Mouse (Mus musculus) urinary bladder, adult 2 months (tissue): ENCODE measurements around the gene Gm20431. TPM values are rescaled to one million over a fixed set of nuclear protein-coding genes. Genes with fewer than 3 reads are reported as not detected.
A peak's percentile ranks its signal among the peaks of the same experiment; 100 is the strongest.
"Not testable (repeated sequence)": the region's sequence is repeated elsewhere in the genome, so short reads cannot be mapped to it uniquely, and the experiment has no call there.

Experiments used
- DNase-seq: peaks from one replicate; pipeline ENCODE4 v3.0.0; 2022; ENCODE audit warnings: low spot score
- polyA plus RNA-seq: library from polyadenylated mRNA; depleted of rRNA; stranded (reverse); fragments of >200 nt; gene quantifications from 2 replicates; pipeline ENCODE4 v1.2.3, GENCODE M21; 2012

Gm20431 gene
- polyA plus RNA-seq, 1 experiment: not detected

DNA sequence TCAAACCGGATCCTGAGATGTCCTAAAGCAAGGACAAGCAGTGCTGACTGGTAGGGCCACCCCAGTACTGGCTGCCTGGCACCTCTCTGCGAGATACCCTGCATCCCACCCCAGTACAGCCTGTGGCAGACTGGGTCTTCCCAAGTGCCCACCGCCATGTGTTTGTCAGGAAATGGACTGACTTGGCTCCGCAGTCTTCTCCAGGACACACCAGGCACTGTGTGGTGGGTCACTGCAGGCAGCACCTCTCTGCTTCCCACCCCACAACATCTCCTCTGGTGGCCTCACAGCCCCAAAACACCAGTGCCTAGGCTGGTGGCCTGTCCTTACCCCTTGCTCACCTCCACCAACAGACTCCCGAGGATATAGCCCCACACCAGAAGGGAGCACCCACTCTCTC lies 30.9 kb downstream of the Gm20431 start:
- DNase-seq: no peak

DNA sequence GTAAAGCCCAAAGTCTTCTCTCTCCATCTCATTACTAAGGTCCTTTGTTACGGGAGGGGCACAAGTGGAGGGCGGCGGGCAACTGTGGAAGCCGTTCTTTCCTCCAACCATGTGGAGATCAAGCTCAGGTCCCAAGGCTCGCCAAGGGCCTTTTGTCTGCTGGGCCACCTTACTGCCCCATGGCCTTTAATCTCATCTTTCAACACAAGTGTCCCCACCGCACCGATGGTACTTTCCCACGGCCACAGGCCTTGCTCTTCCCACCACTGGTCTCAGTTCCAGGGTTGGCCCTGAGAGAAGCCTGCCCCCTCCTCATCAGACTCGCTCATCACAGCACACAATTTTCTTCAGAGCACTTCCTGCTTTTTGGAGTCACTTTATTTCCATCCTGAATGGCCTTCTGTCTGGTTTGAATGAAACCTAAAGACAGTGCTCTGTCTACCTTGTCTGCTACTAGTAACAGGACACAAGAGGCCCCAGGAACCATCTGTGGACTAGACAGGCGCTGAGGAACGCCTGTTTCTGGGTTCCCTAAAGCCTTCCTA lies 31.6 kb downstream of the Gm20431 start:
- no peak for DNase-seq

DNA sequence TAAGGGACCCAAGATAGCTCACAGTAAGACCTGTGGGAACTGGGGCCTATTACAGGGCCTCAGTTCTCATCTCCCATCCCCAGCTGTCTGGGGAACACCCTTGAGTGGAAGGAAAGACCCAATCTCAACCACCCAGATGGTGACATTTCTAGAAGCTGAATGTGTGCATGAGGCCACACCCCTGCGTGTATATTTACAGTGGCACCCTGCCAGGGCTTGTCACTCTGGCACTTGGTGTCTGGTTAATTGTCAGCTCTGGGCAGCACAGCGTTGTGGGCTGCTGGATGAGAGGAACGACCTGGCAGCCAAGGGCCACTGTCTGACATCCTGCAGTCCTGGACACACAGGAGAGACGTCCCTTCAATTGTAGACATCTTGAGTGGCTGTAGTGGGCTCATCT lies 32.4 kb downstream of the Gm20431 start:
- DNase-seq: no peak

DNA sequence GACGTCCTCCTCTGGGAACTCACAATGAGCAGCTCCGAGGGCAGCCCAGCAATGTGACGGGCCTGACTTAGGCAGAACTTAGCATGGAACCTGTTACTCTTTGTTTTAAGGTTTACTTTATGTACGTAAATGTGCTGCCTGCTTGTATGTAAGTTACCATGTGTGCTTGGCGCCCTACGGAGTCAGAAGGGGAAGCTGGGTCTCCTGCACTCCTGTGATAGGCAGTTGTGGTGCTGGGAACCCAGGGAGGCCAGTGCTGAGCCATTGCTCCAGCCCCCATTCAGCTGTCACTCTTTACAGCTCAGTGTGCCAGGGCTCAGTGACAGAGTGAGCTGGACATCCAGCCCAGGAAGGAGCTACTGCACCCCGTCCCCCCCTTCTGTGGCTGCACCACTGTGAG lies 34.3 kb downstream of the Gm20431 start:
- DNase-seq: no peak

DNA sequence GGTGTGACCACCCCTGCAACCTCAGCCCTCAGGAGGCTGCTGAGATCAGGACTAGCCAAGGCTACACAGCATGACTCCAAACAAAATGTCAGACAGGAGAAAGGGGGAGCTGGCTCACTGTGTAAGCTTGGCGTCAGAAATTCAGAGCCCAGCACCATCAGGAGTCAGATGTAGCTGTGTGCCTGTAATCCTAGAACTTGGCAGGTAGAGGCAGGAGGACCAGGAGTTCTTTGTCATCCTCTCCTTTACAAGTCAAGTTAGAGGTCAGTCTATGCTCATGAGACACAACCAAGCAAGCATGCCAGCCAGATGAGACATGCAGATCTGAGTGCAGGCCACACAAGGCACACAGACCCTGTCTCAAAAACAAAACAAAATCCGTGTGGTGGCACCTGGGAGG lies 35.6 kb downstream of the Gm20431 start:
- DNase-seq: no peak

DNA sequence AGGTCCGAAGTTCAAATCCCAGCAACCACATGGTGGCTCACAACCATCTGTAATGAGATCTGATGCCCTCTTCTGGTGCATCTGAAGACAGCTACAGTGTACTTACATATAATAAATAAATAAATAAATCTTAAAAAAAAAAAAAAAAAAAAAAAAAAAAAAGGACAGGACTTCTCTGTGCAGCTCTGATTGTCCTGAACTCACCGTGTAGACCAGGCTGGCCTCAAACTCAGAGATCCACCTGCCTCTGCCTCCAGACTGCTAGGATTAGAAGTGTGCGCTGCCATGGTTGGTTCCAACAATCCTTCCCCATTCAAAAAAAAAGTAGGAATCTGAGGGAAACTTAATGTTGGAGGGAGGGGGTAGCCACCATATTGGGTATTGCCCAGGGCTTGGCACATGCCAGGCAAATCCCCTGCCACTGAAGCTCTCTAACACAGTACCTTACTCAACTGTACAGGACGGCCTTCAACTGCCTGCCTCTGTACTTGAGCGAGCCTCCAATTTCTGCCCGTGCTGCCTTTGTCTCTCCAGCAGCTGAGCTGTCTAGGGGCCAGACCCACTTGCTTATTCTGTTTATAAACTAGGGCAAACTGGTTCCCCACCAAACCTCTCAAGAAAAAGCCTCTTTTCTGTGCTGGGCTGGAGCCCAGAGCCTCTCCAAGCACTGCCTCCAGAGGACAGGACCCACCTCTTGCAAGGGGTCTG lies 36.8 kb downstream of the Gm20431 start:
- no peak for DNase-seq

DNA sequence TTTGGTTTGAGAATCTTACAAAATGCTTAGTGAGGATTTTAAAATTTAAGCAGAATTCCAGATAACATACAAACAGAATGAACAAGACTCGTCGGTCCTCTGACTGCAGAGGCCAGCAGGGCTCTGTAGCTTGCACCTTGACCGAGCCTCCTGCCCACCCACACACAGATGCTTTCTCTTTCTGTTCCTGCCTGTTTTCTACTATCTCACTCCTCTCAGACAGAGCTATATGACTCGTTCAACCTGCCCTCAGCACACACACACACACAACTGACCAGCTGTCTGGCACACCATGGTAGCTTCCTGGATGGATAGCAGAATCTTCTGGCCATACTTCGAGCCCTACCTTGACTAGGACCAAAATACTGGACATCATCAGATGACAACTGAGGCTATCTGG lies 38.3 kb downstream of the Gm20431 start:
- no peak for DNase-seq

DNA sequence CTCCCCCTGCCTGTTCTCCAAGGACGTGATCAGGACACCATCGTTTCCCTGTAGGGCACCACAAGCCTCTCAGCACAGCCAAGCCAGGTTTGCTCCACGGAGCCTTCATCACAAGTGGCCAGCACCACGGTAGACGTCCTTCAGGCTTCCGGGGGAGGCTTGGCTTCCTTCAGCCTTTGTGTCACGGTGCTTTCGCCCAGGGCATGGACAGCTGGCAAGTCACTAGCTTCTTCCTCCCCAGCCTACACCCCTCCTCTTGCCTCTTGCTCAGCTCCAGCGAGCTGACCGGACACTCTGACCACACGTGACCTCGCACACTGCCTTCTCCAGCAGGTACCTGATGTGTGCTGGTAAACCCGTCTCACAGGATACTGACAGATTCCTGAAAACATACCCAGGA lies 38.9 kb downstream of the Gm20431 start:
- no peak for DNase-seq

DNA sequence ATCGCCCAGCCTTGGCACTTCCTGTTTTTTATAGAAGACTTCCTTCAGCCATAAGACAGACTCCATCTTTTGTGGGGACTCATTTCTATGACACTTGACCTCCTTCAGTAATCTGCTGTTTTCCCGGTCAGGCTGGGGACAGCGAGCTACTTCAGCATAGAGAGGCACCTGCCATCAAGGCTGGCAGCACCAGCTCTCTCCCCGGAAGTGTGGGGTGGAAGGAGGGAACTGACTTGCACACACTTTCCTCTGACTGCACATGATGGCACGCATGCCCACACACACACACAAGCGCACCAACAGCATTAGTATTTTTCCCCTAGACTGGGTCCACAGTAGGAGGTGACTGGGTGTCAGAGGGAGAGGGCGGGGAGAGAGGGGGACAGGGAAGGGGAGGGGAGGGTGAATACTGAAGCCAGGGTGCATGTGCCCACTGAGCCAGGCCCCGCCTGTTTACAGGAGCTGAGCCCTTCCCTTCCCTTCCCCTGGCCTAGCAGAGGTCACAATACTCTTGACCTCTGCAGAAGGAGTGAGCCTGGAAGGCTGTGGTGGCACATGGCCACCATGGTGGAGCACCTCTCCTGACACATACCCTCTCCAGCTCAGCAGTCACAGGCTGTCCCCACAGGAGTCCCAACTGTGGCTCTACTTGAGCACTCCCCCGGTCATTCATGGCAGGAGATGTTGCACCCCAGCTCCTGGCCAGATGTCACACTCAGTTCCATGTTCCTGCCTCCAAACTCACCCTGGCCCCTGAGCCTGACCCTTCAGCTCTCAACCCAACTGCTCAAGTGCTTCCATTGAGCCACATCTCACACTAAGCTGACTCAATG lies 39.8 kb downstream of the Gm20431 start:
- no peak for DNase-seq

DNA sequence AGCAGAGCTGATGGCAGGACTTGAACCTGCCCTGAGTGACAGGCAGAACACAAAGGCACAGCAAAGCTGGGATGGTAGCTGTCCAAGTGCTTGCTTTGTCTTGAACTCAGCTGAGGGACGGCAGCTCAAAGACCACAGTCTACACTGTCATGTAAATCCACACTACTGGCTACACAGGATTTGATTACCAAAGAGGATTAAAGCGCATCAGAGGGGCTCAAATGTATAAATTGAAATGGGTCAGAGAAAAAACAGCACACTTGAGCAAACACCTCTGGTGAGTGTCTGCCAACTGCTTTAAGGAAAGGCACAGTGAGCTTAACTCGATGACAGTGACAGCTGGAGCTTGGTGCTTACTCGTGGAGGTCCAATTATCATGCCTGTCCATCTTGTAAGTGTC lies 43.8 kb downstream of the Gm20431 start:
- DNase-seq: no peak

DNA sequence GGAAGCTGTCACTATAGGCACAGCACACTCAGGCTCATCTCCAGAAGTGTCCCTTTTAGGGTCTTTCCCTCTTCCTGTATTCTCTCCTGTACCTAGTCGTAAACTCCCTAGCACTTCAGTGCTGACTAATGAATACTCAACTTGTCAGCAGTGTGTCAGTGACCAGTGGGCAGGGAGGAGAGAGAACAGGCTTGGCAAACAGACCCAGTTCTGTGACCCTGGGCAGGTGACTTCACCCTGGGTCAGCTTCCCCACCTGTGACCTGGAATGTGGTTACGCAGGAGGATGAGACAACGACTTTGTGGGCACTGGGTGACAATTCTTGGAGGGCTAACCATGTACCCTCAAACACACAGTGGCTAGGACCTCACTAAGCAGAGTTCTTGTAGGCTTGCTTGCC lies 44.3 kb downstream of the Gm20431 start:
- no peak for DNase-seq

DNA sequence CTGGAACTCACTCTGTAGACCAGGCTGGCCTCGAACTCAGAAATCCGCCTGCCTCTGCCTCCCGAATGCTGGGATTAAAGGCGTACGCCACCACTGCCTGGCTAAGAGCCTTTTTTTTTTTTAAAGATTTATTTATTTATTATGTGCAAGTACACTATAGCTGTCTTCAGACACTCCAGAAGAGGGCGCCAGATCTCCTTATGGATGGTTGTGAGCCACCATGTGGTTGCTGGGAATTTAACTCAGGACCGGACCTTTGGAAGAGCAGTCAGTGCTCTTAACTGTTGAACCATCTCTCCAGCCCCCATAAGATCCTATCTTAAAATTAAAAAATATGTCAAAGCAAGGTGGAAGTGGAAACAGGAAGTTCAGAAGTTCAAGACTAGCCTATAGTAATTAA lies 48.0 kb downstream of the Gm20431 start:
- DNase-seq: not testable (repeated sequence)

DNA sequence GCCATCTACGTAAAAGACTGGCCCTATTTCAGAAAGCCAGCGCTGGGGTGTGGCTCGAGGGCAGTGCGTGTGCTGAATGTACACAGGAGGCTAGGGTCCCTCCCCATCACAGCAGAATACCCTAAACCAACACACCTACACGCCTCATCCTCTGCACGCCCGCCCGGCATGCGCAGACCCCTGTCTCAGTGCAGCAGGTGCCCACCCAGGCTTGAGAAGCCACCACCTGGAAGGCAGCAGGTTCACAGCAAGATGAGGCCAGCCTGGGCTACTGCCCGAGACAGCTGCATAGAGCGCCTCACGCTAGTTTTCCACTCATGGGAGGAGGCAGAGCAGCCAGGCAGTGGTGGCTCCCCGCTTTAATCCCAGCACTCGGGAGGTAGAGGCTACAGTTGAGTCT lies 49.2 kb downstream of the Gm20431 start:
- DNase-seq: no peak

DNA sequence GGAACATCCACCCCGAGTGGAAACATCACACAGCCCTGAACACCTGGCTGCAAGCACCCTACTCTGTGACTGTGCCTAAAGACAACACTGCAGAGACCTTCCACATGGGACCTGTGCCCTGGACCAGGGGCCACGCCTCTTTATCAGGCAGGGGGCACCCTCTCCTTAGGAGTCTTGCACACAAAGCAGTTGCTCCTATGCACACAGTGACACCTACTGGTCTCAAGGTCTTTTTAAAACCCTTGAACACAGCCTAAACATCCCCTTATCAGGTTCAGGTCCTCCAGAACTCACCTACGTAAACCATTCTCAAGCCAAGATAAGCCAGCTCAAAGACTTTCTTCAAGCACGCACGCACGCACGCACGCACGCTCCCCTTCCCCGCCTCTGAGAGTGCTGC lies 50.0 kb downstream of the Gm20431 start:
- no peak for DNase-seq

DNA sequence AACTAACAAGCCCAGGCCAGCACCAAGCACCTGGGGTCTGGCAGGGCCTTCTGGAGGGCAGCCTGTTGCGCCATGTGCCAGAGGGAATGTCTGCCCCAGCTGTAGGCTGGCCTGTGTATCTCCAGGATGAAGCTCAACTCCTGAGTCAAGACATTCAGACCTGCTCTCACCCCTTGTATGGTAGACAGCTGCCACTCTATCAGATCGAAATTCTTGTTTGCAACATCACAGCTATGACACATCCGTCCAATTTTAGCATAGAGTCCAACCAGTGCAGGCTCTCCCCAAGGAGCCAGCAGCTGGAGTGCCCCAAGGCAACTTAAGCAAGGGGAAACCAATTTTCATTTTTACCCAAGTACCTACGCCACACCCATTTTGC lies 54.6 kb downstream of the Gm20431 start:
- no peak for DNase-seq

DNA sequence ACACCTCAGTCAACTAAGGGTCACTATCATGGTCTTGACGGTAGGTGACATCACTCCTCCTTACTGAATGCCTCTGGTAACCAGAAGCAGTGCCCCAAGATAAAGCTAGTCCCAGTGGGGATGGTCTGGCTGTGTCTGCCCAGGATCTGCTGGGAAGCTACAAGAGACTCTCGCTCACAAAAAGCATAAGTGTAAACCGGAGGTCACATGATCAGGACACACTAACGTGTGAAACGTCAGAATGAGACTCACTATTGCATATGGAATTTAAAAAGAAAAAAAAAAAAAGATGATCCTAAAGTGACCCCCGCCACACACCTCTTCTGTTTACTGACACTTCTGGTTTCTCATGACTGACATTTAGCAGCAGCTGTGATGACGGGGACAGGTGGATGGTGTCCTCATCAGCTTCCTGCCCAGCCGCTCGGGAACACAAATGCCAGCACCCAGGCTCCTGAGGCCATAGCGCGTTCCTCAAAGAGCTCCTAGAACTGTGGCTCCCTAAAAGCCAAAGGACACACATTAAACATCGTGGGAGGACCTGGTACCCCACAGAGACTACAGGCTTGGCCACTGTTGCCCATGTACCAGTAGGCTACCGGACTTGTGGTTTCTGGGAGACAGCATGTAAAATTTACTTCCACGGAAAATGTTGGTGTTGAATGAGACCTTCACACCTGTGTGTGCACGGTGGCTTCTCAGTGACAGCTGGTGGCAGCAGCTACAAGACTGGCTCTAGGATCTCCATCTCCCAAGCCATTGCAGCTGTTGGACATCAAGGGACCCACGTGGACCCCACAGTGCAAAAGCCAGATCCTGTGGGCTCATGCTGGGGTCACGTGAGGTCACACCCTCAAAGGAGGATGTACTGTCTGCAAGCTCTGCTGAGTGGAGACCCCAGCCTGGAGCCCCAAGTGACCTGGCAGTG lies 55.2 kb downstream of the Gm20431 start:
- no peak for DNase-seq

DNA sequence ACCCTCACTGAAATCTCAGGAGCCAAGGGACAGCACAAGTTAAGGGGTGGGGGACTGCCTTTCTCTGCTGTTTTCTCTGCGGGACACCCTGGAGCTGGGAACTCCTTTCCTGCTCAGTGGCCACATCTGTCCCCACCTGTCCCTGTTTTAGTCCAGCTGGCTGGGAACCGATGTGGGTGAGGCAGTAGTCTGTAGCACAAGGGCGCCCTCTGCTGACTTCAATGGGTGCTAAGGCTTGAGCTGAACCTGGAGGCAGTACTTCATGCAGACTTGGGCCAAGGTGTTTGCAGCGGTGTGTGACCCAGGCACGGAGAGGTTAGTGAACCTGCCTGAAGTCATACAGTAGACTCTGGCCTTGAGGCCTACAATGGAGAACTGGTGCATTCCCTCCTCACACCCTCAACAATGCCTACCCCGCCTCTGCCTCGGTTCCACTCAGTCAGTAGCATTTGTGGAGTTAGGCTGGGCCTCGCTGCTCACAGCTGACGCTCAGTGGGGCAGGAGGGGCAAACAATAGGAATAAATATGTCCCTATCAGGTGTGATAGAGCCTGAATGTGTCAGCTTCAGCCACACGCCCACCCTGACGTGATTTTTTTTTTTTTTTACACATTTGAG lies 56.0 kb downstream of the Gm20431 start:
- DNase-seq: peak; percentile 73

DNA sequence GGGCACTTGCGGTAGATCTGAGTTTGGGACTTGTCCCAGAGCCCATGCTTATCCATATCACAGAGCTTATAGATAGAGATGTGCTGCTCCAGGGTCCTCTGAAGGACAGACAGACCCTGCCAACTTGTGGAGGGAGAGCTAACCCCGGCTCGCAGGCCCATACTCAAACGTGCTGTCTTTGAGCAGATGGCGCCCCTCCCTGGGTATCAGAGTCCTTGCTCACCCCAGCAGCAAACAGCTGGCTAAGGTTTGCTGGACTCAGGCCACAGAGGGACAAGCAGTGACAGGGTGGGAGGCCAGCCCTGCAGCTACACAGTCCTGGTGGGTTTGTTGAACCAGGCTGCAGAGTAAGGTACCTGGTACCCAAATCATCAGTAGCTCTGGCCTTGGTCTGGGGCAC lies 58.3 kb downstream of the Gm20431 start:
- DNase-seq: no peak

DNA sequence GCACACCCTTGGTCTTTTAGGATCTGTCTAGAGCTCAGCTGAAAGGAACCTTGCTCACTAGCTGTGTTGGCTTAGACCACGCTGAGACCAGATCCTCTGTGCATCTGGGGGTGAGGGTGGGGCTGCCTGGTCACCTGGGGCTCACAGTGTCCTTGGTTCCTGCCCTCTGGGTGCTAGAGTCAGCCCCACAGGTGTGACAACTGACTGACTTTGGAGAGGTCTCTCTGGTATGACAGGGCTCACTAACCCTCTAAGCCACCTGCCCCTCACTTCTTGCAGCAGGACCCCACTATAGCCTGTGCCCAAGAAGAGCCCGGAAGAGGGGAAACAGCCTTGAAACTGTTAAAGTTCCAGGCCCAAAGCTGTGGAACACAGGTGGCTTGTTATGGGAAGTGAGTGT lies 58.9 kb downstream of the Gm20431 start:
- DNase-seq: no peak

DNA sequence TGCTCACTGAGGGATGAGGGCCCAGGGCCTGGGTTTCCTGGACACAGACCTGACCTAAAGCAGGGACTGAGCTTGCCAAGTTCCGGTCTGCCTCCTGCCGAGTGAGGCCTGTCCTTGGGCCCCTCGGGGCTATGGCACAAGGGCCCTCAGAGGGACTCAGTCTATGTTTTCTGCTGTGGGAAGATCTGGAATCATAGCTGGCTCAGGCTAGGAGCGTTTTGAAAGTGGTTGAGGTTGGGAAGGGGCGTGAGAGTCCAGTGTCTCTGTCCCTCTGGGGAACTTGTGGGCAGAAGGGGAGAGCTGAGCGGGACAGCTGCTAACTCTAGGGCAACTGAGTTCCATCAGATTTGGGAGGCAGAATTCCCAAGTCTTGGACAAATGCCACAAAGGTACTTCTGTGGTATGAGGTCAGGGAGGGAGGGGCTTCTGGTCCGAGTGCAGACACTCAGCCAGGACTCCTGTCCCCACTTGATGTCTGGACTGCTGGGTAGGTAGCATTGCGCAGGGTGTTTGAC lies 60.8 kb downstream of the Gm20431 start:
- DNase-seq: no peak

DNA sequence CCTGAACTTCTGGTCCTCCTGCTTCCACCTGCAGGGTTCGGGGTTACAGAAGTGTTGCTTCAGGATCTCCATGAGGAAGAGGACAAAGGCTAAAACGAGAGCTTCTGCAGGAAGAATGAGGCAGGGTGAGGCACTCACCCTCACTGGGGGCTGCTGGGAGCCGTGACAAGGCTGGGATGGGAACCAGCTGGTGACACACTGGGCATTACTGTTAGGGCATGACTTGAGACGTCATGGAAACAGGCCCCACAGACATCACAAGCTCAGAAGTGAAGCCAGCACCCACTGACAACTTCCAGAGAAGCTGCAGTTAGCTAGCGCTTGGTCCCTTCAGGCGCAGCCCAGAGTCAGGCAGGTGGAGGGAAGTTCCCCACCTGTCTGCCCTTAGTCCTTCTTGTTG lies 61.4 kb downstream of the Gm20431 start:
- no peak for DNase-seq
